Mouse (Mus musculus) kidney, embryonic 15.5 days (tissue): ENCODE data around the gene Lrfn1. TPM values are rescaled to one million over a fixed set of nuclear protein-coding genes. Genes with fewer than 3 reads are reported as not detected.
"Not testable (repeated sequence)": the region's sequence is repeated elsewhere in the genome, so short reads cannot be mapped to it uniquely, and the experiment has no call there.

Experiments used
- ATAC-seq: fragments of 200-750 bp; cut with Nextera tagmentation; replicated peaks from 2 replicates; pipeline ENCODE4 v1.8.0; 2017; ENCODE audit warnings: moderate TSS enrichment; ENCODE audit not compliant: low FRiP score
- H3K27ac ChIP-seq: fragments of 300-500 bp; sonication (generic); 2 replicates; pipeline ENCODE4 v1.5.1; 2015; ENCODE audit warnings: mild to moderate bottlenecking, inconsistent platforms
- H3K27me3 ChIP-seq: fragments of 300-500 bp; sonication (generic); 2 replicates; pipeline ENCODE4 v1.6.1; 2015; ENCODE audit warnings: inconsistent platforms
- H3K36me3 ChIP-seq: fragments of 300-500 bp; sonication (generic); 2 replicates; pipeline ENCODE4 v1.6.1; 2015; ENCODE audit warnings: inconsistent platforms
- H3K4me1 ChIP-seq: fragments of 300-500 bp; sonication (generic); 2 replicates; pipeline ENCODE4 v1.6.1; 2015; ENCODE audit warnings: inconsistent platforms
- H3K4me2 ChIP-seq: fragments of 300-500 bp; sonication (generic); 2 replicates; pipeline ENCODE4 v1.6.1; 2015; ENCODE audit warnings: moderate library complexity, mild to moderate bottlenecking, inconsistent platforms
- H3K4me3 ChIP-seq: fragments of 300-500 bp; sonication (generic); replicated peaks from 2 replicates; pipeline ENCODE4 v1.5.1; 2015; ENCODE audit warnings: mild to moderate bottlenecking, inconsistent platforms
- H3K9ac ChIP-seq: fragments of 300-500 bp; sonication (generic); 2 replicates; pipeline ENCODE4 v1.6.1; 2015; ENCODE audit warnings: mild to moderate bottlenecking, inconsistent platforms
- H3K9me3 ChIP-seq: fragments of 300-500 bp; sonication (generic); replicated peaks from 2 replicates; pipeline ENCODE4 v1.6.1; 2016; ENCODE audit warnings: inconsistent platforms
- WGBS: fragments of 180-500 bp; shearing (Covaris S2); methylation state at CpG from one replicate; pipeline ENCODE4 v1.1.7; 2015; ENCODE audit warnings: mixed read lengths; 5-methylcytosine and 5-hydroxymethylcytosine counted together
- polyA plus RNA-seq: library from polyadenylated mRNA; unstranded; fragments of >200 nt; fragmentation: Nextera tagmentation; extraction: Ambion mirVana; gene quantifications from 2 replicates; pipeline ENCODE4 v1.2.1, GENCODE M21; 2015

Gene Lrfn1
- polyA plus RNA-seq, 1 experiment from 2014 or later: 2.8 TPM

DNA sequence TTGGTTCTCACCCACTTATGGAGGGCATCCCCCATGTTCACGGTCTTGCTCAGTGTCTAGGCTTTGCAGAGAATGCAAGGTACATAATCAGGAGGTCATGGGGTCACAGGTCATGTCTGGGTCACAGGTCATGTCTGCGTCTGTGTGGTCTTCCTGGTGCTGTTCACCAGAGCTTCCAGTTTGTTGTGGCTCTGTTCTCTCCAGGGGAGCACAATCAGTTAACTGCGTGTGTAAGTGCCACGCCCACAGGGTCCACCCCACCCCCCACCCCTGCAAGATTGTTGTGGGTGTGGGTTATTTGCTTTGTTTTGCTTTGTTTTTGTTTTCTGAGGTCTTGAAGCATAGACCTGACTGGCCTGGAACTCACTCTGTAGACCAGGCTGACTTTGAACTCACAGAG is 32.4 kb downstream of the Lrfn1 start:
- Histone ChIP-seq H3K27me3 (peaks cover 16% of the 10 kb centered on the region), H3K36me3 (no peaks in the 10 kb centered on the region), H3K4me1 (peaks cover 13% of the 10 kb centered on the region), H3K4me2 (no peak overlapping the region), H3K9ac (no peak overlapping the region), H3K4me3 (no peak overlapping the region), H3K27ac (no peak overlapping the region), H3K9me3 (no peaks in the 10 kb centered on the region)
- WGBS: 28% methylated on average over 4 of the region's 4 CpGs
- ATAC-seq: no peak

- Histone ChIP-seq H3K27ac (no peak overlapping the region), H3K9ac (no peak overlapping the region), H3K36me3 (no peaks in the 10 kb centered on the region), H3K4me2 (peak overlapping the region; percentile 56), H3K9me3 (no peaks in the 10 kb centered on the region), H3K27me3 (peaks cover 16% of the 10 kb centered on the region), H3K4me1 (peaks cover 19% of the 10 kb centered on the region), H3K4me3 (peak overlapping the region; percentile 27)
- 3% methylated on average over 16 of the region's 16 CpGs for WGBS
- ATAC-seq: no peak
Observed at GRCm38 (mm10) chr7:28488030-28488491, 36.3 kb downstream of the Lrfn1 start.

DNA sequence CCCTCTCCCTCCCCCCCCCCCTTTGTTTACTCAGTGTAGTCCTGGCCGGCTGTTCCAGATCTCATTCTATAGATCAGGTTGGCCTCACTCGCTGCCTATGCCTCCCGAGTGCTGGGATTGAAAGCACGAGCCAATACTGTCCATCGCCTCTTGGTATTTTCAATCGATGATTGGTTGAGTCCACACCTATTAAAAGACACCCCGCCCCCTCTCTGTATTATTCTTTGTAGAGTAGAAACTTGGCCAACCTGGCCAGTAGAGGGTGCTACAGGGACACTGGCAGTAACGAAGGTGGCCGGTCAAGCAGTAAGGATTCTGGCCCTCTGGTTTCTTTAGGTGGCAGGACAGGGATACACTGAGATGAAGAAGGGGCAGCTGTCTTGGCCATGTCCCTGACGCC is 38.6 kb downstream of the Lrfn1 start:
- Histone ChIP-seq H3K36me3 (no peaks in the 10 kb centered on the region), H3K4me1 (peaks cover 19% of the 10 kb centered on the region), H3K9me3 (no peaks in the 10 kb centered on the region), H3K9ac (no peak overlapping the region), H3K27ac (no peak overlapping the region), H3K4me3 (peak overlapping the region; percentile 18), H3K4me2 (peak overlapping the region; percentile 44), H3K27me3 (peaks cover 16% of the 10 kb centered on the region)
- 4% methylated on average over 10 of the region's 10 CpGs for WGBS
- peak; percentile 64 for ATAC-seq

- no peaks in the 10 kb centered on the region for H3K9me3 ChIP-seq
- H3K27ac ChIP-seq: no peak overlapping the region
- 30% methylated on average over 14 of the region's 14 CpGs for WGBS
- H3K9ac ChIP-seq: no peak overlapping the region
- peak overlapping the region; percentile 18 for H3K4me3 ChIP-seq
- ATAC-seq: no peak
- H3K4me2 ChIP-seq: peak overlapping the region; percentile 44
- peaks cover 19% of the 10 kb centered on the region for H3K4me1 ChIP-seq
- peaks cover 16% of the 10 kb centered on the region for H3K27me3 ChIP-seq
- H3K36me3 ChIP-seq: no peaks in the 10 kb centered on the region
Observed at GRCm38 (mm10) chr7:28490903-28491302, 39.1 kb downstream of the Lrfn1 start.

- Histone ChIP-seq H3K4me1 (peaks cover 19% of the 10 kb centered on the region), H3K9me3 (no peaks in the 10 kb centered on the region), H3K36me3 (no peaks in the 10 kb centered on the region), H3K9ac (no peak overlapping the region), H3K27ac (no peak overlapping the region), H3K27me3 (peaks cover 9% of the 10 kb centered on the region; the same call in 1 of the 2 replicates), H3K4me3 (no peak overlapping the region), H3K4me2 (no peak overlapping the region)
- ATAC-seq: no peak
- 89% methylated on average over 8 of the region's 8 CpGs for WGBS
Observed at GRCm38 (mm10) chr7:28492310-28492709, 40.5 kb downstream of the Lrfn1 start.

DNA sequence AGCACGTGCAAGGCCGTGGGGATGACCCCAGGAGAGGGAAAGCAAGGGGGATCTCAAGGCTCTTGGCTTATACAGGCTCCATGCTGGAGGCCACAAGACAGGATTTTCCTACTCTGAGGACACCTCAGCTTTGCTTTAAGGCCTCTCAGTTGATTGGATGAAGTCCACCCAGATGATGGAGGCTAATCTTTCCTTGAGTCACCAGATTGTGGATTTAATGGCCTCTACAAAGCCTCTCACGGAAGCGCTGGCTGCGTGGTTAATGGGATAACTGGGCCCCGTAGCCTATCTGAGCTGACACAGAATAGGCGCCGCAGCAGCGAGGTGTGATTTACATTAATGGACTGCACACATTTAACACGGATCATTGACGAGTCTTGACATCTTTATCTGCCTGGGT is 43.6 kb downstream of the Lrfn1 start:
- Histone ChIP-seq H3K9ac (no peak overlapping the region), H3K9me3 (no peaks in the 10 kb centered on the region), H3K4me1 (peaks cover 5% of the 10 kb centered on the region; the same call in 1 of the 2 replicates), H3K4me3 (no peak overlapping the region), H3K27ac (no peak overlapping the region), H3K4me2 (no peak overlapping the region), H3K27me3 (no peaks in the 10 kb centered on the region), H3K36me3 (no peaks in the 10 kb centered on the region)
- WGBS: 66% methylated on average over 11 of the region's 11 CpGs
- ATAC-seq: no peak

DNA sequence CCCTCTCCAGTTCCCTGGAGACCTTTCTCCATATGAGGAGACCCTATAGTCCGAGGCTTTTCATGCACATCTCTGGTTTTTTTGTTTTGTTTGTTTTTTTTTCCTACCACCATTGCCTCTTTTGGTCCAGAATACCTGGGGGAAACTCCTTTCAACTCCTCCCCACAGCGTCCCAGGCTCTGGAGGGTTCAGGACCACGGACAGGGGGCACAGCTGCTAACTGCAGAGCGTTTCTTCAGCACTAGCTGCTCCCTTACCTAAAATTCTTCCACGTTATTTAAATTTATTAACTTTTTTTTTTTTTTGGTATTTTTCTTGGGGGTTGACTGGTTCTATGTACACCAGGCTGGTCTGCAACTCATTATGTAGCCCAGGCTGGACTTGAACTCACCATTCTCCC is 53.8 kb downstream of the Lrfn1 start:
- no peak overlapping the region for H3K27ac ChIP-seq
- H3K9me3 ChIP-seq: 0 out of 2 replicates have a peak, but pooled peaks cover 4% of the 10 kb centered on the region
- no peak overlapping the region for H3K4me3 ChIP-seq
- 4% methylated on average over 5 of the region's 5 CpGs for WGBS
- H3K4me1 ChIP-seq: no peaks in the 10 kb centered on the region
- no peaks in the 10 kb centered on the region for H3K36me3 ChIP-seq
- no peak for ATAC-seq
- no peak overlapping the region for H3K9ac ChIP-seq
- H3K4me2 ChIP-seq: no peak overlapping the region
- peaks cover 5% of the 10 kb centered on the region; the same call in 1 of the 2 replicates for H3K27me3 ChIP-seq

DNA sequence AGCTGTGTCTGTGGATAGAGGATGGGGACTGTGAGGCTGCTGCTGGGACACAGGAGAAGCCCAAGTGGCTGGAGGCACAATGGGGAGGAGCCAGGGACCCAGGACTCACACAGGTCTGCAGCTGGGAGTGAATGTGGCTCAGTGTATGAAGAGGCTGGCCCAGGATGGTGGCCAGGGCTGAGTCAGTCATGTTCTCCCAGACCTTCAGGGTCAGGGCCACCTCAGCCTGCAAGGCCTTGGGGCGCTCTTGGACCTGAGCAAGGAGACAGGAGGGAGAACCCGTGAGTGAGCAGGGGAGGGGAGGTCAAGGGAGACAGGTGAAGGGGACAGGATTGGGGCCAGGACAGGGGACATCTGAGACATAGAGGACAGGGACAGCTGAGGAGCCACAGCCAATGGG is 57.3 kb downstream of the Lrfn1 start:
- H3K4me1 ChIP-seq: not testable (repeated sequence)
- WGBS: 69% methylated on average over 2 of the region's 2 CpGs

DNA sequence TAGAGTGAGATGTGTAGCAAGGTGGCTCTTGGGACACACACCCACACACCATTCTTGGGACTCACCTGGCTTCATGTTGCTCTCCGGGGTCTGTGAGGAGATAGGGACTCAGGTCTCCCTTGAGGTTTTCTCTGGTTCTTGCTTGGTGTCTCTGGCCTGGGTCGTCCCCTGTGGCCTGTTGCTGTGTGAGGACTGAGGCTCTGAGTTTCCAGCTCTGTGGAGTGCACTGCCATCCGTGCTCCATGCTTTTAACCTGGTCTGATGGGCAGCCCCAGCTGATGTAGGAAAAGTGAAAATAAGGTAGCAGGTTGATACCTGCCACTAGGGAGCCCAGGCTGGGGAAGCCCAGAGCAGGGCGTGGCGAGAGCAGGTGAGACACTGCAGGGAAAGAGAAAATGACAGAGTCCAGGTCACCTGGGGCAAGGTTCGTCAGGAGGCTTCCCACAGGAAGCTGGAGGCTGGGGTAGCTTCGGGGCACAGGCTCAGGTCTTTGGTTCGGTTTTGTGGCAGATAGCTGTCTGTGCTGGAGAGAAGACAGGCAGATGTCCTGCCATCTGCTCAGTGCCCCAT is 58.7 kb downstream of the Lrfn1 start, which contains the start of gene Ifnl2:
TSS of gene Ifnl2 (minus strand) at position 51 of the 570 bp plus-strand sequence.
- not testable (repeated sequence) for H3K27me3 ChIP-seq, H3K4me3 ChIP-seq, H3K4me1 ChIP-seq, ATAC-seq, H3K9me3 ChIP-seq, H3K36me3 ChIP-seq, H3K27ac ChIP-seq, H3K4me2 ChIP-seq, H3K9ac ChIP-seq
- WGBS: 65% methylated on average over 8 of the region's 8 CpGs

More for the DNA sequence above, 57.3 kb downstream of the Lrfn1 start:
- H3K9ac ChIP-seq, ATAC-seq, H3K4me2 ChIP-seq, H3K9me3 ChIP-seq, H3K27me3 ChIP-seq, H3K4me3 ChIP-seq, H3K27ac ChIP-seq, H3K36me3 ChIP-seq: not testable (repeated sequence)

DNA sequence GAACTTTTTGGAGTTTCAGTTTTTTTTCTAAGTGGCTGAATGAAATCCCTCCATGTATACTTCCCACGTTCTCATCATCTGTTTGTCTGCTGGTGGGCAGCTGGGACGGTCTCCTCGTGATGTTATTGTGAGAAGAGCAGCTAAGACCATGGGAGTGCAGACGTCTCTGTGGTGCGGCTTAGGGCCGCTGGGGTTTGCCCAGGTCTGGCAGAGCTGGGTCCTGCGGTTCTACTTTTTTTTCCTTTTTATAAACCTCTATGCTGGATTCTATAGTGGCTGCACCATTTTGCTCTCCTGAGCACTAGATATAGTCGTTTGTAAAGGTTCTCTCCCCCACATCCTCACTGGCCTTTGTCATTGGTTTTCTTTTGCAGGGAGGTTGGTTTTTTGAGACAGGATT is 59.7 kb downstream of the Lrfn1 start:
- Histone ChIP-seq H3K36me3 (no peaks in the 10 kb centered on the region), H3K4me3 (no peak overlapping the region), H3K9ac (no peak overlapping the region), H3K27ac (no peak overlapping the region), H3K9me3 (no peaks in the 10 kb centered on the region), H3K4me1 (no peaks in the 10 kb centered on the region), H3K27me3 (no peaks in the 10 kb centered on the region), H3K4me2 (no peak overlapping the region)
- WGBS: 71% methylated on average over 8 of the region's 8 CpGs
- ATAC-seq: no peak

Other genes with a start within 250 kb of the Lrfn1 start
- 1.8 and 2.1 TPM in 2 replicates for gene Eid2, start 184.1 kb upstream of the Lrfn1 start, polyA plus RNA-seq
- gene Eid2b, start 174.2 kb upstream of the Lrfn1 start, polyA plus RNA-seq: 11.4 and 11.6 TPM in 2 replicates
- 0.42 and 0.57 TPM in 2 replicates for gene Selenov, start 160.8 kb upstream of the Lrfn1 start, polyA plus RNA-seq
- 0.52 and 0.63 TPM in 2 replicates for gene Dll3, start 149.7 kb upstream of the Lrfn1 start, polyA plus RNA-seq
- 154 and 160 TPM in 2 replicates for gene Timm50, start 139.9 kb upstream of the Lrfn1 start, polyA plus RNA-seq
- gene Supt5, start 113.2 kb upstream of the Lrfn1 start, polyA plus RNA-seq: 91.0 and 104 TPM in 2 replicates
- 995 and 1,159 TPM in 2 replicates for gene Rps16, start 101.3 kb upstream of the Lrfn1 start, polyA plus RNA-seq
- 69.9 and 84.6 TPM in 2 replicates for gene Plekhg2, start 79.4 kb upstream of the Lrfn1 start, polyA plus RNA-seq
- 16.2 TPM in 2 replicates for gene Zfp36, start 71.7 kb upstream of the Lrfn1 start, polyA plus RNA-seq
- 52.6 and 57.7 TPM in 2 replicates for gene Med29, start 59.3 kb upstream of the Lrfn1 start, polyA plus RNA-seq
- 86.8 and 100 TPM in 2 replicates for gene Paf1, start 59.0 kb upstream of the Lrfn1 start, polyA plus RNA-seq
- gene Gmfg, start 14.5 kb upstream of the Lrfn1 start, polyA plus RNA-seq: 16.4 and 17.3 TPM in 2 replicates
- not detected in 2 replicates for gene Ifnl2, start 58.5 kb downstream of the Lrfn1 start, polyA plus RNA-seq
- not detected in 2 replicates for gene Ifnl3, start 70.9 kb downstream of the Lrfn1 start, polyA plus RNA-seq
- not detected in 2 replicates for gene Sycn, start 88.9 kb downstream of the Lrfn1 start, polyA plus RNA-seq
- gene Nccrp1, start 95.3 kb downstream of the Lrfn1 start, polyA plus RNA-seq: 0.14 TPM in 1 of 2 replicates, not detected in the other
- 28.8 and 33.6 TPM in 2 replicates for gene Samd4b, start 146.2 kb downstream of the Lrfn1 start, polyA plus RNA-seq
- 63.9 and 72.1 TPM in 2 replicates for gene Pak4, start 146.2 kb downstream of the Lrfn1 start, polyA plus RNA-seq
- not detected in 2 replicates for gene Acp7, start 179.4 kb downstream of the Lrfn1 start, polyA plus RNA-seq
- 5.4 and 9.1 TPM in 2 replicates for gene Fbxo27, start 240.9 kb downstream of the Lrfn1 start, polyA plus RNA-seq